Mouse (Mus musculus) heart, embryonic 16.5 days (tissue): Measurements from ENCODE around the gene Dnajb8. TPM values are rescaled to one million over a fixed set of nuclear protein-coding genes. Genes with fewer than 3 reads are reported as not detected.

Source experiments
- ATAC-seq: fragments of 200-750 bp; cut with Nextera tagmentation; replicated peaks from 2 replicates; pipeline ENCODE4 v1.8.0; 2017; ENCODE audit warnings: moderate number of reproducible peaks; ENCODE audit not compliant: insufficient read depth, low FRiP score; ENCODE audit errors: extremely low read depth
- H3K27ac ChIP-seq: fragments of 300-500 bp; sonication (generic); 2 replicates; pipeline ENCODE4 v1.5.1; 2014; ENCODE audit warnings: mild to moderate bottlenecking, low read length, control low read depth, moderate library complexity
- H3K27me3 ChIP-seq: fragments of 300-500 bp; sonication (generic); 2 replicates; pipeline ENCODE4 v1.6.1; 2014; ENCODE audit warnings: low read length, mixed read lengths; ENCODE audit not compliant: control insufficient read depth, insufficient read depth
- H3K36me3 ChIP-seq: fragments of 300-500 bp; sonication (generic); 2 replicates; pipeline ENCODE4 v1.6.1; 2014; ENCODE audit not compliant: control insufficient read depth, insufficient read depth
- H3K4me1 ChIP-seq: fragments of 300-500 bp; sonication (generic); 2 replicates; pipeline ENCODE4 v1.6.1; 2014; ENCODE audit warnings: low read length, mixed read lengths; ENCODE audit not compliant: control insufficient read depth, insufficient read depth
- H3K4me2 ChIP-seq: fragments of 300-500 bp; sonication (generic); 2 replicates; pipeline ENCODE4 v1.6.1; 2014; ENCODE audit warnings: low read depth, mild to moderate bottlenecking, control low read depth, low read length
- H3K4me3 ChIP-seq: fragments of 300-500 bp; sonication (generic); 2 replicates; pipeline ENCODE4 v1.5.1; 2014; ENCODE audit warnings: mild to moderate bottlenecking, control low read depth, low read length
- H3K9ac ChIP-seq: fragments of 300-500 bp; sonication (generic); 2 replicates; pipeline ENCODE4 v1.6.1; 2014; ENCODE audit warnings: low read length, control low read depth
- H3K9me3 ChIP-seq: fragments of 300-500 bp; sonication (generic); replicated peaks from 2 replicates; pipeline ENCODE4 v1.6.1; 2016; ENCODE audit warnings: low read length; ENCODE audit not compliant: control insufficient read depth
- WGBS: fragments of 180-500 bp; shearing (Covaris S2); extraction: QIAGEN DNeasy Blood & Tissue Kit; methylation state at CpG from one replicate; pipeline ENCODE4 v1.1.7; 2014; 5-methylcytosine and 5-hydroxymethylcytosine counted together
- polyA plus RNA-seq: library from polyadenylated mRNA; unstranded; fragments of >200 nt; fragmentation: Nextera tagmentation; extraction: Ambion mirVana; gene quantifications from 2 replicates; pipeline ENCODE4 v1.2.1, GENCODE M21; 2015

Dnajb8 gene
- polyA plus RNA-seq, 1 experiment from 2014 or later, result not detected

GRCm38 (mm10) chr6:88216199-88216598, 5.9 kb upstream of the Dnajb8 start:
- 70% methylated on average over 4 of the region's 4 CpGs for WGBS
- Histone ChIP-seq H3K27ac (no peak overlapping the region), H3K9me3 (0 out of 2 replicates have a peak, but pooled peaks cover 2% of the 10 kb centered on the region), H3K36me3 (no peaks in the 10 kb centered on the region), H3K27me3 (no peaks in the 10 kb centered on the region; the same call in 1 of the 2 replicates), H3K4me1 (no peaks in the 10 kb centered on the region), H3K4me2 (no peak overlapping the region), H3K4me3 (no peak overlapping the region), H3K9ac (no peak overlapping the region)
- no peak for ATAC-seq

DNA sequence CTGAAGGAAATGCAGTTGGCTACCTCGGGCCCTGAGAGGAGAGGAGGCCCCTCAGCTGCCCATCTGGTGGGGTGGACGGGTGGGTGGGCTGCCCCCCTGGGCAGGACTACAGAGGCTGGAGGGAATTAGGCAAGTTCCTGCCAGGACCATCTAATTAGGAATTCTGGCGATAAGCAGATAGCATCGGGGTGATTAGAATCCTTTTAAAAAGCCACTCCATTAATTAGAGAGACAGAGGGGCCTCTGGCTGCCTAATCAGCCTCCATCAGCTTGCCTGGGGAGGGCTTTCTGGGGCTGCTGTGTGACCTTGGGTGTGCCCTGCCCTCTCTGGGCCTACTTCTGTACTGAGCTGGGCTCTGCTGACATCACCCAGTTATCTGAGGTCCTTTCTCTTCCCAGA, 3.0 kb upstream of the Dnajb8 start:
- WGBS, result 18% methylated on average over 4 of the region's 4 CpGs
- H3K4me3 ChIP-seq, result no peak overlapping the region
- H3K36me3 ChIP-seq, result no peaks in the 10 kb centered on the region
- peaks cover 7% of the 10 kb centered on the region; the same call in 1 of the 2 replicates for H3K9me3 ChIP-seq
- no peak overlapping the region for H3K27ac ChIP-seq
- H3K4me1 ChIP-seq, result no peaks in the 10 kb centered on the region
- no peak overlapping the region for H3K4me2 ChIP-seq
- no peak for ATAC-seq
- H3K27me3 ChIP-seq, result no peaks in the 10 kb centered on the region; the same call in 1 of the 2 replicates
- no peak overlapping the region for H3K9ac ChIP-seq

GRCm38 (mm10) chr6:88226570-88226994, 4.5 kb downstream of the Dnajb8 start:
- no peak overlapping the region for H3K4me2 ChIP-seq
- no peaks in the 10 kb centered on the region for H3K36me3 ChIP-seq
- ATAC-seq, result no peak
- H3K27me3 ChIP-seq, result peaks cover 16% of the 10 kb centered on the region
- peaks cover 4% of the 10 kb centered on the region; the same call in 1 of the 2 replicates for H3K9me3 ChIP-seq
- H3K27ac ChIP-seq, result no peak overlapping the region
- WGBS, result 28% methylated on average over 5 of the region's 5 CpGs
- H3K4me3 ChIP-seq, result no peak overlapping the region
- H3K4me1 ChIP-seq, result no peaks in the 10 kb centered on the region
- no peak overlapping the region for H3K9ac ChIP-seq

DNA sequence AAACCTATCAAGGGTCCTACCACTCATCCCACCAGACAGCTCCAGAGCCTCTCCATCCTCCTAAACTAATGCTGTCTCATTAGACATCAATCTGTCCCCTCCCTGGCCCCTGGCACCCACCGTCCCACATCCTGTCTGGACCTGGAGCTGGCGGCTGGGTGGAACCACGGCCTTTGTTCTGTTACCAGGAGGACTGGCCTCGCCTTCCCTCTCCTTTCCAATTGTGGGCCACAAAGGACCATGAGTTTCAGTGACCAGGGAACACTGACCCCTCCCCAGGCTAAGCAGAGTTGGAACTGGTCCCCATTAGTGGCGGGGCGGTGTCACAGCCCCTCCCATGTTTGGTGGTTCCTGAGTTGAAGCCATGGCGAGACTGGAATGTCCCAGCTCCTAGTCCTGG, 5.5 kb downstream of the Dnajb8 start:
- Histone ChIP-seq H3K36me3 (no peaks in the 10 kb centered on the region), H3K9ac (no peak overlapping the region), H3K9me3 (0 out of 2 replicates have a peak, but pooled peaks cover 2% of the 10 kb centered on the region), H3K4me3 (no peak overlapping the region), H3K4me2 (no peak overlapping the region), H3K4me1 (no peaks in the 10 kb centered on the region), H3K27ac (no peak overlapping the region), H3K27me3 (peaks cover 16% of the 10 kb centered on the region; the same call in 1 of the 2 replicates)
- 61% methylated on average over 7 of the region's 7 CpGs for WGBS
- no peak for ATAC-seq

DNA sequence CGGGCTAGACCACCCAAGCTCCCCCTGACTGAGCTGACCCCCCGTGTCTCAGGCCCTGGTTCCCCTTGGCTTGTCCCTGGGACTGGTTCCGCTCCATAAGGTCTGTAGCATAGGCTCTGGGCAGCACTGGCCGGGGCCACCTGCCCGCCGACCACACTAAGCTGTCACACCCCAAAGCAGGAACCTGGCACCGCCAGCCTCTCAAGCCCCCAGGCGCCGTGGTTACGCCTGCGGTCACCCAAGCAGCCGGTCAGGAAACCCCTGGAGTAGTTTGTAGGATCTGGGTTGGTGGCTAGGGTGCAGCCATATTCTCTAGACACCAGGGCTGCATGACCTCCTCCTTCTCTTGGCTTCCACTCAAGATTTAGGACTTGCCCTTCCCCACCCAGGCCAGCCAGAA, 7.2 kb downstream of the Dnajb8 start:
- H3K4me2 ChIP-seq, result no peak overlapping the region
- no peak overlapping the region for H3K9ac ChIP-seq
- 78% methylated on average over 12 of the region's 12 CpGs for WGBS
- no peaks in the 10 kb centered on the region for H3K4me1 ChIP-seq
- no peak overlapping the region for H3K27ac ChIP-seq
- ATAC-seq, result no peak
- peaks cover 24% of the 10 kb centered on the region for H3K27me3 ChIP-seq
- H3K9me3 ChIP-seq, result no peaks in the 10 kb centered on the region
- H3K4me3 ChIP-seq, result no peak overlapping the region
- no peaks in the 10 kb centered on the region for H3K36me3 ChIP-seq

DNA sequence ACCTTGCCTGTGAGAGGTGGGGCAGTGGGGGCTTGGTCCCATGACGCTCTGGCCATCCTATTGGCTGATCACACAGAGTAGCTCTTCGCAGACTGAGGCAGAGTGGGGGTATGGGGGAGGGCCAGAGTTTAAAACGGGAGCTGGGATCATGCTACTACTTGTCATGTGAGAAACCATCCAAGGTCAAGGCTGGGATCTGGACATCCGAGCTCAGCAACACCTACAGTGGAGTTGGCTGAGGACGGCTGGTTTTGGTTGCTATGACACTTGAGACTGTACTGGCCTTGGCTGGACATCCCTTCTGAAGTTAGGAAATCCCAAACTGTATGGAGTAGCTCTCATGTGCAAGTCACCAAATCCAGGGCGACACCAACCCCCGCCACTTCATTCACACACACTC, 9.8 kb downstream of the Dnajb8 start:
- Histone ChIP-seq H3K4me1 (peaks cover 8% of the 10 kb centered on the region), H3K4me2 (no peak overlapping the region), H3K27ac (no peak overlapping the region), H3K27me3 (peaks cover 25% of the 10 kb centered on the region), H3K4me3 (no peak overlapping the region), H3K36me3 (no peaks in the 10 kb centered on the region), H3K9me3 (no peaks in the 10 kb centered on the region), H3K9ac (no peak overlapping the region)
- ATAC-seq, result no peak
- 74% methylated on average over 7 of the region's 7 CpGs for WGBS

DNA sequence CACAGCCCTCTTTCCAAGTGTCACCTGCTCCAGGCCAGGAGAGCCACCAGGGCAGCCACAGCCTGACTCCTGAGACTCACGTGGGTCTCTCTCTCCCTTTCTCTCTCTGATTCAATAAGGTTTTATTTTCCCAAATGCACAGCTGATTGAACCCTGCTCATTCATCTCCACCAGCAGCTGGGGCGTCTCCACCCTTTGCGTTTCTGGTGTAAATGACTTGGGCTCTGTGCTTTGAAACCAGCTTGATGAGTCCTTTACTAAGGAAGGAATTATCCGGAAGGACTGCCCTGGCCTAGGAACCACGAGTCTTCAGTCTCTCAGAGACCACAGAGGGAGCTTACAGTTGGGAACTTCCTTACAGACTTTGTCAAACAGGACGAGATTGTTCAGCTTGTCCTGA, 10.2 kb downstream of the Dnajb8 start:
- 61% methylated on average over 6 of the region's 6 CpGs for WGBS
- H3K27me3 ChIP-seq, result peaks cover 27% of the 10 kb centered on the region
- H3K27ac ChIP-seq, result no peak overlapping the region
- H3K36me3 ChIP-seq, result no peaks in the 10 kb centered on the region
- no peak overlapping the region for H3K9ac ChIP-seq
- H3K4me3 ChIP-seq, result no peak overlapping the region
- H3K9me3 ChIP-seq, result no peaks in the 10 kb centered on the region
- H3K4me2 ChIP-seq, result no peak overlapping the region
- H3K4me1 ChIP-seq, result peaks cover 9% of the 10 kb centered on the region
- no peak for ATAC-seq

GRCm38 (mm10) chr6:88233996-88234395, 11.9 kb downstream of the Dnajb8 start:
- Histone ChIP-seq H3K4me3 (no peak overlapping the region), H3K4me2 (no peak overlapping the region), H3K36me3 (no peaks in the 10 kb centered on the region), H3K9ac (no peak overlapping the region), H3K4me1 (peaks cover 9% of the 10 kb centered on the region), H3K27ac (no peak overlapping the region), H3K27me3 (peaks cover 23% of the 10 kb centered on the region), H3K9me3 (no peaks in the 10 kb centered on the region)
- no peak for ATAC-seq
- 77% methylated on average over 8 of the region's 8 CpGs for WGBS

GRCm38 (mm10) chr6:88235461-88235860, 13.4 kb downstream of the Dnajb8 start:
- H3K27ac ChIP-seq, result no peak overlapping the region
- 32% methylated on average over 8 of the region's 8 CpGs for WGBS
- H3K36me3 ChIP-seq, result no peaks in the 10 kb centered on the region
- H3K4me3 ChIP-seq, result no peak overlapping the region
- H3K9me3 ChIP-seq, result no peaks in the 10 kb centered on the region
- H3K4me1 ChIP-seq, result peaks cover 9% of the 10 kb centered on the region
- ATAC-seq, result no peak
- H3K27me3 ChIP-seq, result peaks cover 20% of the 10 kb centered on the region
- H3K9ac ChIP-seq, result no peak overlapping the region
- H3K4me2 ChIP-seq, result no peak overlapping the region
